Mouse (Mus musculus) kidney, adult 2 months (tissue): ENCODE measurements around the gene St3gal3. TPM values are rescaled to one million over a fixed set of nuclear protein-coding genes. Genes with fewer than 3 reads are reported as not detected.

ENCODE experiments used
- DNase-seq: peaks from one replicate; pipeline ENCODE4 v3.0.0; 2021
- H3K27ac ChIP-seq: fragments of 200-500 bp; 2 replicates; pipeline ENCODE4 v1.5.1; 2012; ENCODE audit warnings: low read depth, low read length, control low read depth, inconsistent platforms; ENCODE audit not compliant: insufficient read depth
- H3K27me3 ChIP-seq: fragments of 200-500 bp; replicated peaks from 2 replicates; pipeline ENCODE4 v1.6.1; 2012; ENCODE audit warnings: mild to moderate bottlenecking, moderate library complexity, low read length, inconsistent platforms; ENCODE audit not compliant: control insufficient read depth, insufficient read depth
- H3K36me3 ChIP-seq: fragments of 200-500 bp; 2 replicates; pipeline ENCODE4 v1.6.1; 2012; ENCODE audit warnings: mild to moderate bottlenecking, moderate library complexity, low read length, inconsistent platforms; ENCODE audit not compliant: control insufficient read depth, insufficient read depth
- H3K4me1 ChIP-seq: fragments of 200-500 bp; 2 replicates; pipeline ENCODE4 v1.6.1; 2011; ENCODE audit warnings: low read length; ENCODE audit not compliant: control insufficient read depth, insufficient read depth
- H3K4me3 ChIP-seq: fragments of 200-500 bp; 2 replicates; pipeline ENCODE4 v1.5.1; 2011; ENCODE audit warnings: mild to moderate bottlenecking, low read depth, low read length, control low read depth; ENCODE audit not compliant: insufficient read depth
- CTCF ChIP-seq: fragments of 200-500 bp; conservative IDR thresholded peaks from 2 replicates; pipeline ENCODE4 v1.5.1; 2011; ENCODE audit warnings: low read depth, mild to moderate bottlenecking, control low read depth, low read length, moderate library complexity, mixed read lengths; ENCODE audit not compliant: insufficient read depth, insufficient read length
- POLR2A ChIP-seq: fragments of 200-500 bp; IDR thresholded peaks from one replicate; pipeline ENCODE4 v1.6.1; 2011; ENCODE audit warnings: low read depth, low read length, control low read depth
- WGBS: fragments of 180-500 bp; shearing (Covaris S2); methylation state at CpG from one replicate; pipeline ENCODE4 v1.1.7; 2018; 5-methylcytosine and 5-hydroxymethylcytosine counted together
- polyA plus RNA-seq: library from polyadenylated mRNA; depleted of rRNA; stranded (reverse); fragments of >200 nt; gene quantifications from 2 replicates; pipeline ENCODE4 v1.2.3, GENCODE M21; 2012

Gene St3gal3
- polyA plus RNA-seq, 1 experiment = 50.7 TPM

DNA sequence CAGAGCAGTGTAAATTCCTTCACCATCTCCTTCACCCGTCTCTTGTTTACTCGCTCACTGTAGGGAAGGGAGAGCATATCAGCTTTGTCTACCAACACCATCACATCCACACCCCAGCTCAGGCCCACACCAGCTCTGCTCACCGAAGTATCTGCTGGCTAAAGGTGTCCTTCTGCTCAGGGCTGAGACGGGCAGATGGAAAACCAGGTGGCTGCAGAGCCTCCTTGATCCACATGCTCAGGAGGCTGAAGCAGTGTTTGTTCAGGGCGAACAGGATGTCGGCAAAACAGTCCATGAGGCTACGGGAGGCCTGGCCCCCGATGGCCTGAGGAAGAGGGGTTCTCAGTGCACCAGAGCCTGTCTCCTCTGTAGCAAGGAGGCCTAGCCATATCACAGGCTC lies 240.1 kb downstream of the St3gal3 start:
- Histone ChIP-seq H3K4me3 (no peak overlapping the region), H3K4me1 (0 out of 2 replicates have a peak, but pooled peaks cover 2% of the 10 kb centered on the region), H3K27me3 (no peaks in the 10 kb centered on the region), H3K36me3 (peaks cover 3% of the 10 kb centered on the region; the same call in 1 of the 2 replicates), H3K27ac (no peak overlapping the region)
- DNase-seq = no peak
- 88% methylated on average over 8 of the region's 8 CpGs for WGBS
- no peak for TF ChIP-seq POLR2A
- no peak for TF ChIP-seq CTCF

DNA sequence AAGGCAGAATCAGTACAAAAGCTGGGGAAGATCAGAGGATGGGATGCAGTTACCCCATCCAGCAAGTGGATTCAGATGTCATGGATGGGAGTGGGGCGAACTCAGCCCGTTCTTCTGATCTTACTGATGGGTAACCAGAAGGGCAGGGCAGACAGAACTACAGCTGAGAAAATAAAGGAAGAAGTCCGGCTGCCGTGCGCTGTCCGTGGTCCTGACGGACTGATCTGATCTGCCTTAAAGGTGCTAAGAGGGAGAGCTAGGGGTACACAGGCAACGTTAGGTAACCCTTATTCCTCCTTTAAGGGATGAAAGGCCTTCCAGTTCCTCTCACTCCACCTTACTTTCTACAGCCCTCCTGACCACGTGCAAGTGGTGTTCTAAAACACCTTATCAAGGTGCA lies 241.3 kb downstream of the St3gal3 start:
- 11% methylated on average over 9 of the region's 9 CpGs for WGBS
- H3K4me1 ChIP-seq = 0 out of 2 replicates have a peak, but pooled peaks cover 2% of the 10 kb centered on the region
- peak; percentile 62 for DNase-seq
- TF ChIP-seq CTCF (no peak), POLR2A (no peak)
- H3K27me3 ChIP-seq = no peaks in the 10 kb centered on the region
- peaks cover 3% of the 10 kb centered on the region; the same call in 1 of the 2 replicates for H3K36me3 ChIP-seq
- H3K27ac ChIP-seq = no peak overlapping the region
- no peak overlapping the region for H3K4me3 ChIP-seq

DNA sequence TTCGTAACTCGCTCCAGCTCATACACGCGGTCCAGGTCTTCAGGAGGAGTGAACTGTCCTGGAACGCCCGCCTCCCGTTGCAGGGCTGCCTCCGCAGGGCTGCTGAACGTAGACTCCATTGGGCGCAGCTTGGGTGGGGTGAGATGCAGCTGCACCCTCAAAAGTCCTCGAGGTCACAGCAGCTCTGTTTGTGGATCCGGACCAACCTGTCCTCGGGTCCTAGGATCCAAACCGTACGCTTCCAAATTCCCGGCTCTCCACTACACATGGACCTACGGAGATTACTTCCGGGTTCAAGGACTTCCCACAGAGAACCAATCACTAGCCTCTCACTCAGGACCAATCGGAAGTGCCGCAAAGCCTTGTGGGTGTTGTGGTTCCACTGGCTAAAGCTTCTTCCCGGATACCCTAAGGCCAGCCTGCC lies 243.0 kb downstream of the St3gal3 start, which contains the start of gene Dph2:
TSS of gene Dph2 (minus strand) at position 295 of the 424 bp plus-strand sequence.
- TF ChIP-seq CTCF = no peak
- no peak for TF ChIP-seq POLR2A
- H3K27me3 ChIP-seq = no peaks in the 10 kb centered on the region
- peak within 1 kb of the TSS; percentile 64 for H3K4me3 ChIP-seq
- DNase-seq = peak; percentile 94
- H3K36me3 ChIP-seq = no peaks in the 10 kb centered on the region
- H3K4me1 ChIP-seq = 0 out of 2 replicates have a peak, but pooled peaks cover 2% of the 10 kb centered on the region
- under 1% methylated on average over 21 of the region's 21 CpGs for WGBS
- no peak within 1 kb of the TSS for H3K27ac ChIP-seq

DNA sequence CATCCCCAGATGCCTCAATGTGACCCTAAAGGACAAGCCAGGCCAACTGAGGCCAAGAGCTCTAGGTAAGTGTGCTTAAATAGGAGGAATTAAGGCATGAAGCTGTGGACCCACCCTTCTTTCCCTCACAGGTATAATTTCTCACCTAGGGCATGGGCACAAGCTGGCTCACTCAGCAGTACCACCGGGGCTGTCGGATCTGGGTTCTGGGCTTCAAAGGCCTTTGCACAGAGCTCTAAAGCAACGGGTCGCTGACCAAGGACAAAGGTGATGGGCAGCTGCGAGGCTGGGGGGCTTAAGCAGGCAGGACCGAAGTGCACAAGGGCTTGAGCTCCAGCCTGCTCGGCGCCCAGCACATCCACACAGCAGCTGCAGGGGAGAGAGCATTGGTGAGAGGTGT lies 244.0 kb downstream of the St3gal3 start:
- H3K4me1 ChIP-seq = peaks cover 2% of the 10 kb centered on the region; the same call in 1 of the 2 replicates
- no peak for DNase-seq
- H3K27me3 ChIP-seq = no peaks in the 10 kb centered on the region
- TF ChIP-seq CTCF (no peak), POLR2A (no peak)
- H3K4me3 ChIP-seq = no peak overlapping the region
- H3K36me3 ChIP-seq = no peaks in the 10 kb centered on the region
- 74% methylated on average over 8 of the region's 8 CpGs for WGBS
- H3K27ac ChIP-seq = no peak overlapping the region

DNA sequence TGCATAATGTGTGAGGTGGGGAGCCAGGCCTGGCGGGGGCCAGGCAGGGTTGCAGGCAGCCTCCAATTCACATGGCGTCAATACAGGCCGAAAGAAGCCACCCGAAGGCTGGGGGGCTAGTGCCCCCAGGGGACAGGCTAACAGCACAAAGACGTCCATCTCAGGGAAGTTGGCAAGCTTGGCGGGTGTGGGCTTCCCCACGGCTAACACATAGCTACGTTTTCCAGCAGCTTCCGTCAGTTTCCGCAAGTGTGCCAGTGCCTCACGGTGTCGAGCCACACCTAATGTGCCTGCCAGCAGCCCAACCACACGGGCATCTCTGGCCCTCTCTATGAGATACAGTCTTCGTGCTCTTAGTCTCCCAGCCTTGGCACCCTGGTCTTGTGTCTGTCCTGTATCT lies 244.7 kb downstream of the St3gal3 start:
- no peaks in the 10 kb centered on the region; the same call in 1 of the 2 replicates for H3K36me3 ChIP-seq
- no peak for TF ChIP-seq POLR2A
- TF ChIP-seq CTCF = no peak
- 92% methylated on average over 14 of the region's 14 CpGs for WGBS
- DNase-seq = no peak
- H3K27ac ChIP-seq = no peak overlapping the region
- H3K27me3 ChIP-seq = no peaks in the 10 kb centered on the region
- no peak overlapping the region for H3K4me3 ChIP-seq
- H3K4me1 ChIP-seq = peaks cover 2% of the 10 kb centered on the region; the same call in 1 of the 2 replicates

DNA sequence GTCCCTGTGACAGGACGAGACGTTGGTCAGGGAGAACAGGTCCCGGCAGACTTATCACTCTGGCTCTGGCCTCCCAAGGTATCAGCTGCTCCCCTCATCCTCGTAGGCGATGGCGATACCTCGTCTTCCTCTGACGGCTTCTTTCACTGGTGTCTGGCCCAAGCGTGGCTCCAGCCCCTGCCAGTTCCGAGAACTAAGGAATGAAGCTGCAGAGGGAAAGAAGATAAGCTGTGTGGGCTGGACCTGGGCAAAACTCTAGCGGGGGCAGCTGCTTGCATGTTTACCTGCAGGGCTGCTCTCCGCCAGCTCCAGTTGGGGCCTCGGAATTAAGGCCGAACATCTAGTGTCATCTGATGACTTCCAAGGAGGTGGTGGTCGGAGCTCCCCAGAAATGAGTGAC lies 245.2 kb downstream of the St3gal3 start:
- Histone ChIP-seq H3K27ac (no peak overlapping the region), H3K36me3 (no peaks in the 10 kb centered on the region; the same call in 1 of the 2 replicates), H3K4me3 (no peak overlapping the region), H3K27me3 (no peaks in the 10 kb centered on the region), H3K4me1 (peaks cover 2% of the 10 kb centered on the region; the same call in 1 of the 2 replicates)
- no peak for DNase-seq
- 92% methylated on average over 15 of the region's 15 CpGs for WGBS
- no peak for TF ChIP-seq CTCF
- TF ChIP-seq POLR2A = no peak

DNA sequence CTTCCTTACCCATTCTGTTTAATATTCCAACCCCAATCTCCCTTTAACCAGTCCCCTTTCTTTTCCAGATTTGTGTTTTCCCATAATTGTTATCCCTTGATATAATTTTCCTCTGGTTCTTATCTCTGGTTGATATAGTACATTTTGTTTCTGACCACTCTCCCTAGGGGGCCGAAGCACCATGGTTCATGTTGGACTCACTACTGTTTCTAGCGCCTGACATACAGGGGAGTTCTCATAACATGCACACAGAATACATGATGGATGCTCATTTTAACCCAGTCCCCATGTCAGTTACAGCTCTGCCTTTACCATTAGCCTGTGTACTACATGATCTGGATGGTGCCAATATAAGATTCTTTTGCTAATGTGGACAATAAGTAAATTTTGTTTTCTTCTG lies 246.8 kb downstream of the St3gal3 start:
- H3K4me3 ChIP-seq = no peak overlapping the region
- no peak overlapping the region for H3K27ac ChIP-seq
- peaks cover 6% of the 10 kb centered on the region; the same call in 1 of the 2 replicates for H3K4me1 ChIP-seq
- no peaks in the 10 kb centered on the region for H3K27me3 ChIP-seq
- WGBS = 78% methylated on average over 2 of the region's 2 CpGs
- TF ChIP-seq POLR2A (no peak), CTCF (no peak)
- no peaks in the 10 kb centered on the region; the same call in 1 of the 2 replicates for H3K36me3 ChIP-seq
- no peak for DNase-seq
